Mouse (Mus musculus) forebrain, embryonic 16.5 days (tissue): ENCODE results near the gene Pxt1. TPM values are rescaled to one million over a fixed set of nuclear protein-coding genes. Genes with fewer than 3 reads are reported as not detected.

Source experiments
- ATAC-seq: fragments of 200-750 bp; cut with Nextera tagmentation; 2 replicates; pipeline ENCODE4 v1.8.0; 2017; ENCODE audit warnings: mild to moderate bottlenecking, moderate library complexity
- H3K27ac ChIP-seq: fragments of 300-500 bp; sonication (generic); 2 replicates; pipeline ENCODE4 v1.5.1; 2014; ENCODE audit warnings: low read length, control low read depth
- H3K27me3 ChIP-seq: fragments of 300-500 bp; sonication (generic); replicated peaks from 2 replicates; pipeline ENCODE4 v1.6.1; 2014; ENCODE audit warnings: low read length; ENCODE audit not compliant: control insufficient read depth, insufficient read depth
- H3K36me3 ChIP-seq: fragments of 300-500 bp; sonication (generic); 2 replicates; pipeline ENCODE4 v1.6.1; 2014; ENCODE audit not compliant: control insufficient read depth, insufficient read depth
- H3K4me1 ChIP-seq: fragments of 300-500 bp; sonication (generic); replicated peaks from 2 replicates; pipeline ENCODE4 v1.6.1; 2014; ENCODE audit warnings: low read length; ENCODE audit not compliant: control insufficient read depth, insufficient read depth
- H3K4me2 ChIP-seq: fragments of 300-500 bp; sonication (generic); 2 replicates; pipeline ENCODE4 v1.6.1; 2014; ENCODE audit warnings: mild to moderate bottlenecking, low read length, control low read depth
- H3K4me3 ChIP-seq: fragments of 300-500 bp; sonication (generic); replicated peaks from 2 replicates; pipeline ENCODE4 v1.5.1; 2014; ENCODE audit warnings: mild to moderate bottlenecking, low read length, control low read depth
- H3K9ac ChIP-seq: fragments of 300-500 bp; sonication (generic); replicated peaks from 2 replicates; pipeline ENCODE4 v1.6.1; 2014; ENCODE audit warnings: low read depth, low read length, control low read depth
- H3K9me3 ChIP-seq: fragments of 300-500 bp; sonication (generic); 2 replicates; pipeline ENCODE4 v1.6.1; 2016; ENCODE audit warnings: low read length; ENCODE audit not compliant: control insufficient read depth
- WGBS: fragments of 180-500 bp; shearing (Covaris S2); extraction: QIAGEN DNeasy Blood & Tissue Kit; methylation state at CpG from one replicate; pipeline ENCODE4 v1.1.7; 2014; 5-methylcytosine and 5-hydroxymethylcytosine counted together
- polyA plus RNA-seq: library from polyadenylated mRNA; unstranded; fragments of >200 nt; fragmentation: Nextera tagmentation; extraction: Ambion mirVana; gene quantifications from 2 replicates; pipeline ENCODE4 v1.2.1, GENCODE M21; 2015

The Pxt1 gene
- polyA plus RNA-seq, 1 experiment from 2014 or later, result not detected

DNA sequence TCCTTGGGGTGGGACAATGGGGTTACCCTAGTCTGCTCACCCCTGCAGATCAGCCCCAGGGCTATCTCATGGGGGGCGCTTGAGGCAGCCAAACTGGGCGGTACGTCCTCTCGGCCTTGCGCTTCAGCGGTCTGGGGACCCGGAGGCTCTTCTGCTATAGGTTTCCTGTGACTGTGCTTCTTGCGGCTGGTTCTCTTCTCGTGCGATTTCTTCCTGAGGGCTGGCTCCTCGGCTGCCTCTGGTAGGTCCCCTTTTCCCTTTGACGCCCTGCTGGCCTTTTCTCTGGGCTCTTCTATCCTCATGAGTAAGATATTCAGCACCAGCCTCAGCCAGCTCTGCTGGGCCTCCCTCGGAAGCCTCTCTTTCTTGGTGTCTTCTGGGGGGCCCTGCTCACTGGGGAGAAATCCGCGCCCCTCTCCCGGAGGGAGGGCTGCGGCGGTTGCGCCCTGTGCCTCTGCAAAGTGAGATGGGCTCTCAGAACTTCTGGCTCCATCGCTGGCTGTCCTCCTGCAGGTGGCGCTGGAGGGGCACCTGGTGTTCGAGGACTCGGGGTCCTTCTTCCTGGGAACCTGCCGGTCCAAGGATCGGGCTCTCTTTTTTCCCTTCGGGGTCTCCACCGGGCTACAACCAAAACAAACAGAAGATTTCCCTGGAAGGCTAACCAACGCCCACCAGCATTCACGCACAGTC is 34.2 kb downstream of the Pxt1 start:
- Histone ChIP-seq H3K27me3 (0 out of 2 replicates have a peak, but pooled peaks cover 4% of the 10 kb centered on the region), H3K4me3 (no peak overlapping the region), H3K9ac (0 out of 2 replicates have a peak overlapping the region, but pooled peaks have one; percentile 5), H3K27ac (no peak overlapping the region), H3K4me2 (peak overlapping the region; percentile 29), H3K9me3 (no peaks in the 10 kb centered on the region), H3K4me1 (peaks cover 20% of the 10 kb centered on the region), H3K36me3 (no peaks in the 10 kb centered on the region)
- 8% methylated on average over 29 of the region's 29 CpGs for WGBS
- no peak for ATAC-seq

DNA sequence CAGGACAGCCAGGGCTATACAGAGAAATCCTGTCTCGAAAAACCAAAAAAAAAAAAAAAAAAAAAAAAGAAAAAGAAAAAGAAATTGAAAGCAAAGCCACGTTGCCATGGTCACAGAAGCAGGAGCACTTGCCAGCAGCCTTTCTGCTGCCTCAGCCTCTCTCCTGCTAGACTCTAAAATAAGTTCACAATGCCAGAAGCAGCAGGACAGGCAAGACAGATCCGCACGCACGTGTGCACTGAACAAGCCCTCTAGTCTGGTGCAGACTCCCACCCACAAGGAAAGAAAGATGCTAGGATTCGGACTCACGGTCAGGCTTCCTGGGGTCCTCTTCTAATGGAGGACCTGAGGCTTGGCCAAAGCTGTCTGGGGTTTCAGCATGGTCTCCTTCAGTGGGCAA is 35.7 kb downstream of the Pxt1 start:
- no peak for ATAC-seq
- Histone ChIP-seq H3K27me3 (0 out of 2 replicates have a peak, but pooled peaks cover 4% of the 10 kb centered on the region), H3K27ac (peak overlapping the region; percentile 50; the same call in 1 of the 2 replicates), H3K4me1 (peaks cover 20% of the 10 kb centered on the region), H3K9me3 (no peaks in the 10 kb centered on the region), H3K4me2 (no peak overlapping the region), H3K36me3 (no peaks in the 10 kb centered on the region), H3K9ac (no peak overlapping the region), H3K4me3 (no peak overlapping the region)
- 48% methylated on average over 7 of the region's 7 CpGs for WGBS

DNA sequence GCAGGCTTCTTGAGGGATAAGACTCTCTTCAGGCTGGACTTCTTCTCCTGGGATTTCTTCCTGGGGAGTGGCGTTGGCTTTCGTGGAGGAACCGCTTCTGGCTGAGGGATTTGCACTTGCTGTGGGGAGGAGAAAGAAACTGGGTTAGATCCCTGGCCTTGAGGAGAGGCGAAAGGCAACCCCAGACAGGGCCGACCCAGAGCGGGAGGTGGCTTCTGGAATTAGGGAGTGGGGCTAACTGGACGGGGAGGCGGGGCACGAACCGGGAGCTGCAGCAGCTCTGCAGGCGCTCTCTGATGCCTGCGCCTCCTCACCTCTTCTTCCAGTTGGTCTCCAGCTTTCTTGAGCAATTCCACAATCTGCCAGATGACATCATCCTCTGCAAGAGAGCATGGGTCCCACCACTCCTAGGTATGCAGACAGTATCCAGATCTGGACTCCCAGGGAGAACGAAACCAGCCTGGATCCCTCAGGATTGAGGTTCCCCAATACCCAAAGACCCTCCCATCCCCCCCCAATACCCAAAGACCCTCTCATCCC is 38.2 kb downstream of the Pxt1 start:
- Histone ChIP-seq H3K9me3 (no peaks in the 10 kb centered on the region), H3K4me1 (peaks cover 20% of the 10 kb centered on the region), H3K36me3 (no peaks in the 10 kb centered on the region), H3K4me2 (no peak overlapping the region), H3K27me3 (0 out of 2 replicates have a peak, but pooled peaks cover 4% of the 10 kb centered on the region), H3K27ac (peak overlapping the region; percentile 73), H3K9ac (0 out of 2 replicates have a peak overlapping the region, but pooled peaks have one; percentile 10), H3K4me3 (no peak overlapping the region)
- 0 out of 2 replicates have a peak, but pooled peaks have one; percentile 10 for ATAC-seq
- WGBS, result 66% methylated on average over 13 of the region's 13 CpGs

DNA sequence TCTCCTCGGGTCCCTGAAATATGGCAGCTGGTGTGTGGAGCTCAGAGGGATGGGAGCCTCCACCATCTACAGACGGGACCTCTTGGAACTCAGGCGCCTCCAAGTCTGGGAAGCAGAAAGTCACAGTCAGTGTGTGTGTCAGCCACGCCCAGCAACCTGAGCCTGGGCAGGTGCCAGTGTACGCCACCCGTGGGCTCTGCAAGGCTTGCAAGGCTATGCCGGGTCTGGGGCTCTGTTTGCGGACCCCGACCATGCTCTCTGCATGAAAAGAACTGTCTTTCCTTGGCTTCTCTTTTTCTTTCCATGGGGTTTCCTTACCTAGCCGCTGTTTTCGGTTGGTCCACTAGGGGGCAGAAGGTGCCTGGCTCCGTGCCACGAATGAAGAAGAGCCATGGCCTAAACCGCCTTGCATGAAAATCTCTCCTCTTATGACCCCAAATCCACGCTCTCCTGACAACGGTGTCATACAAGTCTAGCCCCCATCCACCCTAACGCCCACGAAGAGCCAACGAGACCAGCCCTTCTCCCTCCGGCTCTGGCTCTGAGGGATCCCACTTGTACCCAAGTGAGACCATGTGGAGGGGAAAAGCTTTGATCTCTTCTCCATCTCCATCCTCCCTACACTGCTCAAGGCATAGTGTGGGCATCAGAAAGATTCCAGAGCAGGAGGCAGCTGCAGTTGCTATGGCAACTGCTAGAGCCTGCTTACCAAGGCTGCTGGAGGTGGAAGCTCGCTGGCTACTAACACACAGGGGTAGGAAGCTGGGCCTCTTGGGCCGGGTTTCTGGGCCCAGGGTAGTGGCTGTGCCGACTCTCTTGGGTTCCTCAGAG is 38.9 kb downstream of the Pxt1 start:
- H3K9me3 ChIP-seq, result no peaks in the 10 kb centered on the region
- no peaks in the 10 kb centered on the region for H3K36me3 ChIP-seq
- H3K4me2 ChIP-seq, result no peak overlapping the region
- 0 out of 2 replicates have a peak, but pooled peaks cover 4% of the 10 kb centered on the region for H3K27me3 ChIP-seq
- peak; percentile 90 for ATAC-seq
- H3K4me1 ChIP-seq, result peaks cover 20% of the 10 kb centered on the region
- 26% methylated on average over 23 of the region's 23 CpGs for WGBS
- no peak overlapping the region for H3K9ac ChIP-seq
- H3K27ac ChIP-seq, result peak overlapping the region; percentile 73
- H3K4me3 ChIP-seq, result no peak overlapping the region

DNA sequence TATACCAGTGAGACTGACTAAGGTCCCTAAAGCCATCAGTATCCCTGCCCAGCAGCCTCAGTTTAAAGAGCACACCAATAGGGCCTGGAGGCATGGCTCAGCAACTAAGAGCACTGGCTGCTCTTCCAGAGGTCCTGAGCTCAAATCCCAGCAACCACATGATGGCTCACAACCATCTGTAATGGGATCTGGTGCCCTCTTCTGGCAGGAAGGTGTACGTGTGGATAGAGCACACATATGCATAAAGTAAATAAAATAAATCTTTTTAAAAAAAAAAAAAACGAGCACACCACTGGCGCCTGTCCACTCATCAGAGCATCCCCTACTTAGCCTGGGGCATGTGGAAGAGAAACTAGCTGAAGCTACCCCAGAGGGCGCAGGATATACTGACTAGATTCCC is 42.1 kb downstream of the Pxt1 start:
- Histone ChIP-seq H3K36me3 (no peaks in the 10 kb centered on the region), H3K4me3 (no peak overlapping the region), H3K4me1 (peaks cover 6% of the 10 kb centered on the region), H3K27ac (no peak overlapping the region), H3K9me3 (no peaks in the 10 kb centered on the region), H3K9ac (no peak overlapping the region), H3K27me3 (no peaks in the 10 kb centered on the region), H3K4me2 (no peak overlapping the region)
- ATAC-seq, result no peak
- WGBS, result 65% methylated on average over 4 of the region's 4 CpGs

DNA sequence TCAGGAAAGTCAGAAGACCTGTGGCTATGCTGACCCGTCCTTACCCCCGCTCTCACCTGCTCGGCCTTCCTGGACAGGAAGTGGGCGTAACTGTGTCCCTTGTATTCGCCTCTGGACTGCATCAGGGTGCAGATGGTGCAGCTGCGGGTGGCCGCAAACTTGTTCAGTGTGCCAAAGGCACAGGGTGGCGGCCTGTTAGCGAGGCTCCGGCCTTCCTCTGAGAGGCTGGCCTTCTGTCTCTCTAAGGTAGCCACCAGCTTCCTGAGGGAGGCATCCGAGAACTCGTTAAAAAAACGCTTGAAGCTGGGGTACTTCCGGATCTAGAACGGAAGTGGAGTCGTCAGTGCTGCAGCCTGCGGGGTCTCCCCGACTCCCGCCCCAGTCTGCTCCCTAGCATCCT is 44.2 kb downstream of the Pxt1 start:
- H3K27me3 ChIP-seq, result no peaks in the 10 kb centered on the region
- no peaks in the 10 kb centered on the region for H3K36me3 ChIP-seq
- H3K9ac ChIP-seq, result no peak overlapping the region
- ATAC-seq, result no peak
- no peak overlapping the region for H3K4me3 ChIP-seq
- no peak overlapping the region for H3K27ac ChIP-seq
- no peaks in the 10 kb centered on the region for H3K9me3 ChIP-seq
- H3K4me2 ChIP-seq, result no peak overlapping the region
- WGBS, result 82% methylated on average over 19 of the region's 19 CpGs
- no peaks in the 10 kb centered on the region for H3K4me1 ChIP-seq

DNA sequence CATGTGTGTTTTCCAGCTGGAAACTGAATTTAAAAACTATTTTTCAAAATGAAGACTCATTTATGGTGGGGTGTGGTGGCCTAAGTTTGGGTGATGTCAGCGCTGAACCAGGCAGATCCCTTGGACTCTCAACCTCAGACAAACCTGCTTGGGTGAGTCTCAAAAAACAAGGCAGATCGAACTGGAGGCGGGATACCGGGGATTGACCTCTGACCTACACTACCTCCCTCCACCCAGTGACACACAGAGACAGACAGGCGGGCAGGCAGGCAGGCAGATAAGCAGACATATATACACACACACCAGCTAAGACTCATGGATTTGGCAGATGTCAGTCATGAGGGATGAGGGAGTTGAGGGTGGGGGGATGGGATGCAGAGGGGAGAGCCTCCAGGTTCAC is 45.4 kb downstream of the Pxt1 start:
- Histone ChIP-seq H3K4me2 (no peak overlapping the region), H3K27me3 (no peaks in the 10 kb centered on the region), H3K27ac (no peak overlapping the region), H3K4me1 (no peaks in the 10 kb centered on the region), H3K9ac (no peak overlapping the region), H3K9me3 (no peaks in the 10 kb centered on the region), H3K36me3 (no peaks in the 10 kb centered on the region), H3K4me3 (no peak overlapping the region)
- 78% methylated on average over 5 of the region's 5 CpGs for WGBS
- ATAC-seq, result no peak

DNA sequence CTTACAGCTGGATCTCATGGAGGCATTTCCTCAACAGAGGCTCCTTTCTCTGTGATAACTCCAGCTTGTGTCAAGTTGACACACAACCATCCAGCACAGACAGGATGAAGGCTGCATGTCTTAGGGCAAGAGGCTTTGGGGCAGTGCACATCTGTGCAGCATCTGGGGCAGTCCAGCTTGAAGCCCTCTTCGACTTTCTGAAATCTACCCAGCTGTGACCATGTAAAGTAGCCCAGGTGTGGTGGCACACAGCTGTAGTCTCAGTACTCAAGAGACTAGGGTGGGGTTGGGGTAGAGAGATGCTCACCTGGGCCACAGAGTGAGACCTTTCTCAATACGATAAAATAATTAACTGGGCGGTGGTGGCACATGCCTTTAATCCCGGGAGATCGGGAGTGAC is 45.8 kb downstream of the Pxt1 start:
- Histone ChIP-seq H3K27ac (no peak overlapping the region), H3K9ac (no peak overlapping the region), H3K4me1 (no peaks in the 10 kb centered on the region), H3K4me3 (no peak overlapping the region), H3K9me3 (no peaks in the 10 kb centered on the region), H3K27me3 (no peaks in the 10 kb centered on the region), H3K4me2 (no peak overlapping the region), H3K36me3 (no peaks in the 10 kb centered on the region)
- no peak for ATAC-seq
- WGBS, result 90% methylated on average over 5 of the region's 5 CpGs

DNA sequence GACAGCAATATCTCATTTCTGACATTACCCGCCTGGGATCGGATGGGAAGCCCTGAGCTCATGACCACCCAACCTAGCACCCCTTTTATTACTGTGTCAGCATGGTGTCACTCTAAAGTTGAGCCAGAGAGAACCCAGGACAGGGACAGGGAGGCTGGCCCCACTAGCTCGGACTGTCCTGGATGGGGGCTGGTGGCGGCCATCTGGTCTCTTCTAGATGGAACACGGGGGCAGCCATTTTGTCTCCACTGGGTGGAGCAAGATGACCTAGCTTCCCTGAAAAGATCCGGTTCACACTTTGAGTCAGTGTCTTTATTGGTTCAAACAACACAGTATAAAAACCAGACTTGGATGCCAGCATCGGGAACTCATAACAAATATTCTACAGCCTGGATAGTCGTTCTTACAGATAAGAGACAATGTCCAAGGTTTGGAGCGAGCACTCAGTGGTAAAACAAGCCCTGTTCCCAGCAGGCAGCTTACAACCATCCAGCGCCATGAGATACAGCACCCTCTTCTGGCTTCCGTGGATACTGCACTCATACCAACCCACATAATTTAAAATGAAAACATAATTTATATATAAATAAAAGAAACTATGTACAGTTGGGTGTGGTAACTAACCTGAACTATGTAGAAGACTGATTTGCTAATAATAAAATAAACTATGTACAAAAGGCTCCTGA is 47.4 kb downstream of the Pxt1 start:
- Histone ChIP-seq H3K36me3 (no peaks in the 10 kb centered on the region), H3K27ac (no peak overlapping the region), H3K9me3 (no peaks in the 10 kb centered on the region), H3K9ac (no peak overlapping the region), H3K27me3 (no peaks in the 10 kb centered on the region), H3K4me3 (no peak overlapping the region), H3K4me2 (no peak overlapping the region), H3K4me1 (no peaks in the 10 kb centered on the region)
- 91% methylated on average over 11 of the region's 11 CpGs for WGBS
- ATAC-seq, result no peak
